Mouse (Mus musculus) cerebellum, adult 2 months (tissue): ENCODE measurements around the gene Rgs3.

ENCODE experiments used
- CTCF ChIP-seq: fragments of 200-500 bp; IDR thresholded peaks from 2 replicates; pipeline ENCODE4 v1.5.1; 2011; ENCODE audit warnings: low read depth, mild to moderate bottlenecking, control low read depth, low read length, moderate library complexity, borderline replicate concordance; ENCODE audit not compliant: insufficient read depth
- POLR2A ChIP-seq: fragments of 200-500 bp; IDR thresholded peaks from 2 replicates; pipeline ENCODE4 v1.6.1; 2011; ENCODE audit warnings: low read length, control low read depth, borderline replicate concordance; ENCODE audit not compliant: insufficient read depth

DNA sequence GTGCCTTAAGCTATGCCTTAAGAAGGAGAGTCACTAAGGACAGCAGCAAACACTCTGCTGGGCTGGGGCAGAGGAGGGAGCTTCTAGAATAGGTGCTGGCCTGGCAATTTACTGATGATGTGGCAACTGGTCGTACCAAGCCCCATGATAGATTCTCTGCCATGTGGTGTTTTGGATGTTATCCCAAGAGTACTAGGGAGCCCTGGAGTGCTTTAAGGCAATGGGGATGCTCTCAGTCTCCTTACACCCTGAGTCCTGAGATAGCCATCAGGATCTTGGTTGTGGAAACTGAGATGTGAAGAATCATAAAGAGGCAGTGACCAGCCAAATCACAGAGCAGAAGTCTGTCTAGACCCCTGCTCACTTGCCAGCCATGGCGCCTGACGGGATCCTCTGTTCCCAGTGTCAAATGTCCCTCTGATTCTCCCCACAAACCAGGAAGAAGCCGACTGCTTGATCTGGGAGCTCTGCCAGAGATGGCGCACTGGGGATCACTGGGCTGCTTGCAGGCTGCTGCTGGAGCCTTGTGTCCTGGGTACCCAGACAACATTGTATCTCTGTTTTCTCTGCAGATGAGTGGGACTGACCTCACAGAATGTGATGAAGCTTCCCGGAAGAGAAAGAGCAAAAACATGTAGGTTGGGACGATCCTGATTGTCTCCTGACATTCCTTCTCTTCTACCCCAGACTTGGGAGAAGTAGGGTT lies 137.2 kb downstream of the Rgs3 start:
- TF ChIP-seq CTCF (no peak), POLR2A (no peak)
